Mouse (Mus musculus) forebrain, embryonic 14.5 days (tissue): Measurements from ENCODE around the gene Nsun4. TPM values are rescaled to one million over a fixed set of nuclear protein-coding genes. Genes with fewer than 3 reads are reported as not detected.

Experiments used
- ATAC-seq: fragments of 200-750 bp; cut with Nextera tagmentation; 2 replicates; pipeline ENCODE4 v1.8.0; 2017; ENCODE audit warnings: mild to moderate bottlenecking, moderate library complexity
- DNase-seq: peaks from one replicate; pipeline ENCODE4 v3.0.0-alpha.2; 2015; ENCODE audit warnings: low spot score
- H3K27ac ChIP-seq: fragments of 300-500 bp; sonication (generic); 2 replicates; pipeline ENCODE4 v1.5.1; 2014; ENCODE audit warnings: low read depth, mild to moderate bottlenecking, control low read depth, low read length, moderate library complexity
- H3K27me3 ChIP-seq: fragments of 300-500 bp; sonication (generic); replicated peaks from 2 replicates; pipeline ENCODE4 v1.6.1; 2014; ENCODE audit warnings: low read length, control low read depth, mixed read lengths; ENCODE audit not compliant: control insufficient read depth, insufficient read depth
- H3K36me3 ChIP-seq: fragments of 300-500 bp; sonication (generic); 2 replicates; pipeline ENCODE4 v1.6.1; 2014; ENCODE audit warnings: low read length, control low read depth; ENCODE audit not compliant: control insufficient read depth, insufficient read depth
- H3K4me1 ChIP-seq: fragments of 300-500 bp; sonication (generic); 2 replicates; pipeline ENCODE4 v1.6.1; 2014; ENCODE audit warnings: antibody characterized with exemption, low read length, control low read depth; ENCODE audit not compliant: control insufficient read depth, insufficient read depth
- H3K4me2 ChIP-seq: fragments of 300-500 bp; sonication (generic); 2 replicates; pipeline ENCODE4 v1.6.1; 2014; ENCODE audit warnings: mild to moderate bottlenecking, control low read depth, low read length
- H3K4me3 ChIP-seq: fragments of 300-500 bp; sonication (generic); 2 replicates; pipeline ENCODE4 v1.5.1; 2014; ENCODE audit warnings: low read depth, low read length, control low read depth
- H3K9ac ChIP-seq: fragments of 300-500 bp; sonication (generic); 2 replicates; pipeline ENCODE4 v1.6.1; 2014; ENCODE audit warnings: mild to moderate bottlenecking, low read length, control low read depth, moderate library complexity
- H3K9me3 ChIP-seq: fragments of 300-500 bp; sonication (generic); replicated peaks from 2 replicates; pipeline ENCODE4 v1.6.1; 2016; ENCODE audit warnings: low read length, control low read depth, mixed read lengths; ENCODE audit not compliant: control insufficient read depth
- WGBS: fragments of 180-500 bp; shearing (Covaris S2); extraction: QIAGEN DNeasy Blood & Tissue Kit; methylation state at CpG from one replicate; pipeline ENCODE4 v1.1.7; 2014; 5-methylcytosine and 5-hydroxymethylcytosine counted together
- polyA plus RNA-seq: library from polyadenylated mRNA; unstranded; fragments of >200 nt; fragmentation: Nextera tagmentation; extraction: Ambion mirVana; gene quantifications from 2 replicates; pipeline ENCODE4 v1.2.1, GENCODE M21; 2014

Gene Nsun4
- polyA plus RNA-seq, 1 experiment from 2014 or later, result 15.3 TPM

DNA sequence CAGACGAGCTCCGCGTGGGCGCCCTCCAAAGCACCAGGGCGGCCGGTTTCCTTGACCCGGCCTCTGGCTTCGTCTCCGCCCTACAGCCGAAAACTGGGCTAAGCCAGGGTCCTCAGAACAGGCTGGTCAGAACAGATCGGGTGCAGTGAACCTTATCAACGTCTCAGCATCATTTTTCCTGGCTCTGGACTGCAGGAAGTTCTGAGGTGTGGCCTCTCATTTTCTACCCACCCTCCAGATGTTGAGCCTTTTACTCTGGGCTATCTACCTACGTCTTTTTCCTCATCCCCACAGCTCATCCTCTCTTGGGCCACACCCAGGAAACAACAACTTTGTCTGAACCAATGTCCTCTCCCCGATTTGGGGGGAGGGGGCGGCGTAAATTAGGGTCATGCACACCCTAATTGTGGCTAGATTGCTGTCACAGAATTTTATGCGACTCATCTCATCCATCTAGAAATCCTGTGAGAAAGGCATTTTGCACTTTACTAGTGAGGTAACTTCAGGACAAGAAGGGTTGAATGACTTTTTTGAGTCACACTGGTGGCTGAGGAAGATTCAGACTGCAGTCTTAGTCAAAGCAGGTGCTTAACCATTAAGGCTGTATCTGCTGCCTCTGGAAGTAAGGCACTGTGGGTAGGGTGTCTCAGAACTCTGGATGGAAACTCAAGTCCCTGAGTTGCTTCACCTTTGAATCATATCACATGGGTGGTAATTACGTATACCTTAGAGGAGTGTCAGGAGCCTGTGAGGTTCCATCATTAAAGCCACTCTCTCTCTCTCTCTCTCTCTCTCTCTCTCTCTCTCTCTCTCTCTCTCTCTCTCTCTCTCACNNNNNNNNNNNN lies 35.6 kb downstream of the Nsun4 start, which contains the start of gene Faah:
TSS of gene Faah (minus strand) at position 25 of the 845 bp plus-strand sequence.
- H3K27me3 ChIP-seq, result peaks cover 51% of the 10 kb centered on the region
- H3K36me3 ChIP-seq, result no peaks in the 10 kb centered on the region
- no peaks in the 10 kb centered on the region for H3K4me1 ChIP-seq
- 6% methylated on average over 18 of the region's 18 CpGs for WGBS
- peak within 1 kb of the TSS; percentile 71 for H3K4me3 ChIP-seq
- ATAC-seq (no peak; the same call in none of the 2 replicates), DNase-seq (no peak)
- no peak within 1 kb of the TSS for H3K27ac ChIP-seq
- no peaks in the 10 kb centered on the region for H3K9me3 ChIP-seq
- H3K4me2 ChIP-seq, result peak within 1 kb of the TSS; percentile 99
- peak within 1 kb of the TSS; percentile 76 for H3K9ac ChIP-seq

- peak overlapping the region; percentile 76 for H3K9ac ChIP-seq
- no peaks in the 10 kb centered on the region for H3K9me3 ChIP-seq
- peak overlapping the region; percentile 71 for H3K4me3 ChIP-seq
- ATAC-seq (peak; percentile 90), DNase-seq (peak; percentile 79)
- no peaks in the 10 kb centered on the region for H3K36me3 ChIP-seq
- H3K4me2 ChIP-seq, result peak overlapping the region; percentile 99
- WGBS, result under 1% methylated on average over 59 of the region's 60 CpGs
- H3K27ac ChIP-seq, result no peak overlapping the region
- H3K27me3 ChIP-seq, result peaks cover 51% of the 10 kb centered on the region
- H3K4me1 ChIP-seq, result no peaks in the 10 kb centered on the region
These were observed 36.3 kb downstream of the Nsun4 start for GRCm38 (mm10) chr4:116017300-116017901.

DNA sequence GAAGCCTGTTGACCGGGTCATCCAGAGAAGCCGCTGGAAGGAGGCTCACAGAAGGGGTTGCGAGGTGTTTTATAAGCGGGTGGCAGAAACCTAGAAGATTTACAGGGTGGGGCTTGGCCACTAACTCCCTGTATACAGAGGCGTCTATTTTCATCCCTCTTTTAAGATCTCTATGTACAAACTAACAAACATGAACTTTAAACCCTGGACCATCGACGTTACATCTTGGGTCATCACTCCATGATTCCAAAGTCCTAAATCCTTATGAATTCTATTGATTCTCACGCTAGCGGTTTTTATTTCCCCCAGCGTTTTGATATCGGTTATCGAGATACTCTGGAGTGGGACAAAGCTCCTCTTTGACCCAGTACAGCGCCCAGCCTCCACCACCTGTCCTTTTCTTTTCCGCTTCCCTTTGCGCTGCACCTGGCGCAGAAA lies 36.8 kb downstream of the Nsun4 start:
- Histone ChIP-seq H3K9ac (peak overlapping the region; percentile 76), H3K4me1 (no peaks in the 10 kb centered on the region), H3K27me3 (peaks cover 51% of the 10 kb centered on the region), H3K4me2 (peak overlapping the region; percentile 99), H3K9me3 (no peaks in the 10 kb centered on the region), H3K27ac (no peak overlapping the region), H3K4me3 (peak overlapping the region; percentile 71), H3K36me3 (no peaks in the 10 kb centered on the region)
- ATAC-seq (no peak), DNase-seq (no peak)
- WGBS, result 9% methylated on average over 16 of the region's 16 CpGs

DNA sequence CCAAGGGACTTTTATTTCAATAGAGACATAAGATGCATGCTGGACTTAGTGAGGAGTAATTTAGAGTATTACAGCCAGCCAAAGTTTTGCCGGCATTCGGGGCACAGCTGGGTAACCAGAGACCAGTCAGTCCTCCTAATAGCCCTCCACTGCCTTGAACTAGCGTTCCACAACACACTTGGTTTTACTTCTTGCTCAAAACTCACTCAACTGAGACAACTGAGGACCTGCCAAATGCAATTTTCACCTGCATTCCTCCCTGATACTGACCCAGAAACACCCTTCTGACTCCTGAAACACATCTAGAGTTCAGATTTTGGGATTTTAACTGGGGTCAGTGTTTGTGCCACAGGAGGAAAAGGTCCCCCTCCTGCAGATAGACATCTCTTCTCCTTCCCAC lies 37.3 kb downstream of the Nsun4 start:
- WGBS, result 58% methylated on average over 3 of the region's 3 CpGs
- Histone ChIP-seq H3K36me3 (no peaks in the 10 kb centered on the region), H3K9me3 (no peaks in the 10 kb centered on the region), H3K9ac (no peak overlapping the region), H3K4me2 (peak overlapping the region; percentile 99), H3K4me3 (peak overlapping the region; percentile 71), H3K4me1 (no peaks in the 10 kb centered on the region), H3K27me3 (peaks cover 51% of the 10 kb centered on the region), H3K27ac (no peak overlapping the region)
- DNase-seq, result no peak
- ATAC-seq, result no peak

GRCm38 (mm10) chr4:116015996-116016395 lies 37.7 kb downstream of the Nsun4 start:
- Histone ChIP-seq H3K4me3 (no peak overlapping the region), H3K27me3 (peaks cover 51% of the 10 kb centered on the region), H3K4me2 (no peak overlapping the region), H3K9me3 (no peaks in the 10 kb centered on the region), H3K27ac (no peak overlapping the region), H3K36me3 (no peaks in the 10 kb centered on the region), H3K4me1 (no peaks in the 10 kb centered on the region), H3K9ac (no peak overlapping the region)
- DNase-seq, result no peak
- 66% methylated on average over 8 of the region's 8 CpGs for WGBS
- no peak for ATAC-seq

GRCm38 (mm10) chr4:116015502-116015901 lies 38.2 kb downstream of the Nsun4 start:
- no peak overlapping the region for H3K4me3 ChIP-seq
- H3K9me3 ChIP-seq, result no peaks in the 10 kb centered on the region
- DNase-seq (no peak), ATAC-seq (no peak)
- peaks cover 51% of the 10 kb centered on the region for H3K27me3 ChIP-seq
- no peaks in the 10 kb centered on the region for H3K36me3 ChIP-seq
- no peak overlapping the region for H3K9ac ChIP-seq
- H3K27ac ChIP-seq, result no peak overlapping the region
- no peaks in the 10 kb centered on the region for H3K4me1 ChIP-seq
- no peak overlapping the region for H3K4me2 ChIP-seq
- 79% methylated on average over 5 of the region's 5 CpGs for WGBS

GRCm38 (mm10) chr4:116010186-116010585 lies 43.5 kb downstream of the Nsun4 start:
- no peaks in the 10 kb centered on the region for H3K36me3 ChIP-seq
- no peaks in the 10 kb centered on the region for H3K4me1 ChIP-seq
- DNase-seq (no peak), ATAC-seq (no peak)
- H3K4me2 ChIP-seq, result no peak overlapping the region
- no peak overlapping the region for H3K27ac ChIP-seq
- H3K9me3 ChIP-seq, result no peaks in the 10 kb centered on the region
- WGBS, result 78% methylated on average over 8 of the region's 8 CpGs
- H3K4me3 ChIP-seq, result no peak overlapping the region
- H3K9ac ChIP-seq, result no peak overlapping the region
- H3K27me3 ChIP-seq, result peaks cover 12% of the 10 kb centered on the region

- DNase-seq, result peak; percentile 29
- 66% methylated on average over 4 of the region's 4 CpGs for WGBS
- Histone ChIP-seq H3K4me3 (no peak overlapping the region), H3K9me3 (no peaks in the 10 kb centered on the region), H3K27me3 (no peaks in the 10 kb centered on the region), H3K4me2 (no peak overlapping the region), H3K4me1 (no peaks in the 10 kb centered on the region), H3K9ac (no peak overlapping the region), H3K27ac (no peak overlapping the region), H3K36me3 (no peaks in the 10 kb centered on the region)
- no peak for ATAC-seq
These were observed 52.5 kb downstream of the Nsun4 start for GRCm38 (mm10) chr4:116001206-116001605.

GRCm38 (mm10) chr4:116000671-116001070 lies 53.0 kb downstream of the Nsun4 start:
- ATAC-seq, result no peak
- Histone ChIP-seq H3K9me3 (no peaks in the 10 kb centered on the region), H3K27ac (no peak overlapping the region), H3K4me3 (no peak overlapping the region), H3K36me3 (no peaks in the 10 kb centered on the region), H3K4me1 (no peaks in the 10 kb centered on the region), H3K9ac (no peak overlapping the region), H3K27me3 (no peaks in the 10 kb centered on the region), H3K4me2 (no peak overlapping the region)
- no peak for DNase-seq
- 64% methylated on average over 6 of the region's 6 CpGs for WGBS
